Mouse (Mus musculus) right cerebral cortex, adult 2 months (tissue): ENCODE results near the gene Cnot6.
A peak's percentile ranks its signal among the peaks of the same experiment; 100 is the strongest.

Experiments
- DNase-seq, 2 experiments: peaks; one replicate each; pipeline ENCODE4 v3.0.0; 2021 to 2022; ENCODE audit warnings: low spot score in 2 of 2

The Cnot6 gene

DNA sequence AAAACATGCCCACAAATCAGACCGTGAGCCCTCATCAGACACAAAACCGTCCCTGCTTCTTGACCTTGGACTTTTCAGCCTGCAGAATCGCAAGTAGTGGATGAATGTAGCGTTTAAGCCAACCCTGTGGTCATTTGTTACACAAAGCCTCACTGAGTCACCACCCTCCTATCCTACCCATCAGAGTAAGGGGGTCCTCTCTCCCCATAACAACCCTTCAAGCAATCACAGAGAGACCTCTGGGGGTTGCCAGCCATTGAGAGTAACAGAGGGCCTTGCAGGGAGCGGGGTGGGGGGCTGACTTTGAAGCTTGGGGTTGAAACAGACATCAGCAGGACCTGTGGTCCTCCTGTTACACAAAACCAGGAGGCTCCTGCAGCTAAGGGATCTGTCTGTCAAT is 57.9 kb downstream of the Cnot6 start:
- no peak for DNase-seq

DNA sequence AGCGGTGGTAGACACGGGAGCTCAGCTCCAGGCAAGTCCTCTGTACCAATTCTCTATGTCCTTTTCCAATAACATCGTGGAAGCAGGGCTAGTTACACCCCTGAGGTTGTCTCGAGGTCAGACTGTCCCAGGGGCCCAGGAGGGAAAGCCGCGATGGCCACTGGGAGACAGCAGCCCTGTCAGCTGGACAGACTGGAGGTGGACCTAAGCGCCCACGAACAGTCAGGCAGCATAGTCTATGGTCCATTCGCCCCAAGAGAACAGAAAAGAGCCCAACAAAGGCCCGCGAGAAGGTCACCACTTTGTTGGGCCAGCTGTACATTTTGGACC is 59.5 kb downstream of the Cnot6 start:
- no peak for DNase-seq

DNA sequence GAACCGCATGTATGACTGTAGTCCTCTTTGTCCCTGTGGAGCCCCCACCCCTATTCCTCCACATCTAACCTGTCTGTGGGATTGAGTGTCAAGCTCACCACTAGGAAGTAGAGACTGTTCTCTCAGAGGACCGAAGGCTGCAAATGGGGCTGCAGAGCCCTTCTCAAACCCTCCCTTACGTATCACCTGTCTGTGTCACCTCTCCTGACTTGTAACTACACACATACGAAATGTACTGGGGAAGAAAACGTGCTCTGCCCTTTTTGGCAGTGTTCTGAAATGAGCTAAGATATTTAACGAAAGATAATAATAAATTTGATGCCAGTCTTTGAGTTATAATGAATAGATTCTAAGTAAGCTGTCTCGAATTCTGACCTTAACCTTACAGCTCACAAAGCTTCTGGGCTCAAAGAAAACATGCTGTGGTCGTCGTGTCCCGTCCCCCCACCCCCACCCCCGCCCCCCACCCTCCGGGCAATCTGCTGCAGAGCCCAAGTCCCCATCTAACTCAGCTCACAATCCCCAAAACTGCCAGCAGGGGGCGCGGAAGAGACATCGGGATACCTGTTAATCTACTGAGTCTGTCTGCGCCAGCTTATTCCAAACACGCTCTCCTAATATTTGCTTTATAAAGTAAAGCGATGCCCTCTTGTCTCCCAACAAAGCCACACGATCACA is 60.0 kb downstream of the Cnot6 start:
- DNase-seq = peak; percentile 91 to 95

DNA sequence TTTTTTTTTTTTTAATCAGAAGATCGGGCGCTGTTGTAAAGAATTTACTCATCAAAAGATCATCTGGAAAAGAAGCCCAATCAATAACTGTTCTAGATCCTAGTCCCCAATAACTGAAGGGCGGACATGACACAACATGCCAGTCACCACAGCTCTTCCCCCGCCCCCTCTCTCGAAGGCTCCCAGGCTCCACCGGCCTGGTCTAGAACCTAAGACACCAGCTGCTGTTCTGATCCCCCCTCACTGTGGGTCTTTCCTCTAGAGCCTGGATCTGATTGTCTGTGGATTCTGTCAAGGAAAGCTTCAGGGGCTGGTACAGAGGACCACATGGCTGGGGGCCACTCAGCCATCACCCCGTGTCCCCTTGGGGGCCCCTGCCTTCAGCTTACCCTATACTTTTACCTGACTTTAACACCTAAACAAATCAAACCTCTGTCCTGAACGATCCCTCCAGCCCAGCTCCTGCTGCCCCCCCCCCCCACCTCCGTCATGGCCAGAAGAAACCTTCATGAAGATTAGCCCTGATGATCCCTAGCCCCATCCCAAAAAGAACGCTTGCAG is 60.7 kb downstream of the Cnot6 start:
- no peak for DNase-seq

DNA sequence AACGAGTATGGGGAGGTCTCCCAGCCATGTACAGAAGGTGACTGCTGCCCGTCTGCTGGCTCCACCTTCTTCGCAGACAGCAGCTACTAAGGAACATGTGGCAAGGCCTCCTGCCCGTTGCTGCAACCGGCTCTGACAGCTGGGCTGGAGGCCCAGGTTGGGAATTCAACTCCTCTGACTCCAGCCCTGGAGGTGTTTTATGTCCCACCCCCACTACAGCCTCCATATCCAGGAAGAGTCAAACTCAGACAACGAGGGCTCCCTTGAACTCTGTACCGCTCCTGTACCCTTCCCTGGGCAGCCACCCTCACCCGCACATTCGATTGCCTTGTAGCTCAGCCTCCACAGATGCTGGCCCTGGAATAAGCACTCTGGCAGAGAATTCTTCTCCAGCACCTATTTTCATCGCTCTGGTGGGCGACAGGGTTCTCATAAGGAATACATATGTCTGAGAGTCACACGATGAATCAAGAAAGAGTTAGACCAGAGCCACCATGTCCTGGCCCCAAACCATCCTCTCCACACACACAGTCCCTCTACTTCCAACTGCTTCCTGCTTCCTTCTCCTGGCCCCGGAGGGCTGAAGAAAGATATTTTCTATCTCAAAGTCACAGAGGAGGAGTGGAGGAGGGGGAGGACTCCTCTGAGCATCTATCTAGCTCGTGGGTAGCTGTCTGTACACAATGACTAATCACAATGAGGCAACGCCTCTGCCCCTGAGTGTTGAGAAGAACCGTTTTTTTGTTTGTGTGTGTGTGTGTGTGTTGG is 61.3 kb downstream of the Cnot6 start:
- peak; percentile 62 to 72 for DNase-seq

DNA sequence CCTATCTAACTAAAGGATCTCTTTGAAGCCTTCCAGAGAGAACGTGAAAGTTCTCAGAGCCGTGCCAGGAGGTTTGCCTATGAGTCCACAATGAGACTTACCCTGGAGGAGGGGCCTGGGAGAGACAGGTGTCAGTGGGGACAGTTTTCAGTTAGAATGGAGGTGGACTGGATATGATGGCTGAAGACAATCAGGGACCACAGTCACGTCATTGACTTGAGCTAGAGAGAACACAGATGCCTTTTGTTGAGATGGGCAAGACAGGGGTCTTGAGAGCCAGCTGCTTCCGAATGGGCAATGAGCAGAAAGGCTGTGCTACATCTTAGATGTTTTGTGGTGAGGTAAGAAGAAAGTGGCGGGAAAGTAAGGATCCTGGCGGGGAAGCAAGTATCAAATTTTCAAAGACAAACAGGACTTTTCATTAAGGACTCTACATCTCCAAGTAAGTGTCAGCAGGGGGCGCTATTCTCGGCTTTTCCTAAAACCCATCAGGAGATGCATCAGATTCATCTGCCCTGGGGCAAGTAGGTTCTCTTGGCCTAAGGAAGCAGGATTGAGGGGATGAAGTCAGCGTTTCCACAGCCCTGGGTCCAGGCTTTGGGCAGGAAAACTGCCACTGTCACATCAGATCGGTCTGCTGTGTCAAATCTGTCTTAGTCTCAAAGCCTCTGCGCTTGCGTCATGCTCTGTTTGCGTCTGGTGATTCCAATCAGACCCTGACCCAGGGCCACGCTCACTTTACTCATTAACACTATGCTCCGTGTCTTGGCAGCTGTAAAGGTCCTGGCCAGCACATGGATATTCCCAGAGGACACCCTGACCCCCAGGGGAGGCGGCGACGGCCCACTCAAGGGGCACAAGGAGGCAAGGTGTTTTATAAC is 62.2 kb downstream of the Cnot6 start:
- DNase-seq = no peak

DNA sequence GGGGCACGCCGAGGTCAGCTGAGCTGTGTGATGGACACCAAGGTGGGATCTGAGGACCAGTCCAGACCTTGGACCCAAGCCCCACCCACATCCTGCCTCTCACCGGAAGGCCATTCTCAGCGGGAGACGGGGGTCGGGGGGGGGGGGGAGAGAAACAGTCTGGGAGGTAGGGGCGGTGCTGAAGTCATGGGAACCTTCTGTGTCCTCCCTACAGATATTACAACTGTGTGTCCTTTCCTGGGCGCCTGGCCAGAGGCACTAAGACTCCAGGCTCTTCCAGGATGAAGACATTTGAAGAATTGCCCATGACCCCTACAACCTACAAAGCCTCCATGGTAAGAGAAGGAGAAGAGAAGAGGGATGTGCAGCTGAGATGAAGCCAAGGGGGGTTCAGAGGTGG is 66.8 kb downstream of the Cnot6 start:
- no peak for DNase-seq

DNA sequence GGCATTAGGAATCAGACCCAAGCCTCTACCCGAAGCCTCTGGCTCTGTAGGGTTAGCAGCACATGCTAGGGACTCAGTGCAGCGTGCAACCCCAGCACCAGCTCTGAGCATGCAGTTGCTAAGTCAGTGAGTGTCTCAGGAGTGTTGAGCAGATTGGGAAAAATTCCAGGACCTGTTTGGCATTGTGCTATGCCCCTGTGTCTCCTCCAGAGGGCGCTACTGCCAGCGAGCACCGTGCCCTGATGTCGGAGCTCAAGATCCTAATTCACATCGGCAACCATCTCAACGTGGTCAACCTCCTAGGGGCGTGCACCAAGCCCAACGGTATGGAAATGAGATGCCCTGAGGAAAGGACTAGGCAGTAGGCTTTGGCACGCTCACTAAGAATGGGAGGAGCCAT is 76.1 kb downstream of the Cnot6 start:
- DNase-seq = no peak

DNA sequence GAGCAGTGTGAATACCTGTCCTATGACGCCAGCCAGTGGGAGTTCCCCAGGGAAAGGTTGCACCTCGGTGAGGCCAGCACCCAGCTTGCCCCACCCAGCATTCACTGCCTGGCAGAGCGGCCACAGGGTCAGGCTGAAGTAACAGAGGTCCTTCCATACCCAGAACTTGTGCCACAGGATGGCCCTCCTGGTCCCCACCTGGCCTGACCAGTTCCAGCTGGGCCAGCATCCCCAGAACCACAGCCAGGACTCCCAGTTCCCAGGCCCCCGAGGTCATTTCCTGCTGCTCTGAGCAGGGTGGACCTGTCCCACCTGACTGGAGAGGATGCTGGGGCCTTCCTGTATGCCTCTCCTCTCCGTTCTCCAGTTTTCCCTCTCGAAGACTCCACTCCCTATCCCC is 76.9 kb downstream of the Cnot6 start:
- DNase-seq = no peak

DNA sequence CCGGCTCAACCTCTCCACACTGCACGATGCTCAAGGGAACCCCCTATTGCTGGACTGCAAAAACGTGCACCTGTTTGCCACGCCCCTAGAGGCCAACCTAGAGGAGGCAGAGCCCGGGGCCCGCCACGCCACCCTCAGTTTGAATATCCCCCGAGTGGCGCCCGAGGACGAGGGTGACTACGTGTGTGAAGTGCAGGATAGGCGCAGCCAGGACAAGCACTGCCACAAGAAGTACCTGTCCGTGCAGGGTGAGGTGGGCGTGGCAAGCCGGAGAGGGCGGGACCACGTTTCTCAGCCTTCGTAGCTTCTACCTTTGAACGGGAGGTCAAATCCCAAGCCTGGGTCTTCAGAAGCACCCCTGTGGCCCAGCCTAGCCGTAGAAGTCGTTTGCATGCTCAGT is 78.4 kb downstream of the Cnot6 start:
- no peak for DNase-seq

DNA sequence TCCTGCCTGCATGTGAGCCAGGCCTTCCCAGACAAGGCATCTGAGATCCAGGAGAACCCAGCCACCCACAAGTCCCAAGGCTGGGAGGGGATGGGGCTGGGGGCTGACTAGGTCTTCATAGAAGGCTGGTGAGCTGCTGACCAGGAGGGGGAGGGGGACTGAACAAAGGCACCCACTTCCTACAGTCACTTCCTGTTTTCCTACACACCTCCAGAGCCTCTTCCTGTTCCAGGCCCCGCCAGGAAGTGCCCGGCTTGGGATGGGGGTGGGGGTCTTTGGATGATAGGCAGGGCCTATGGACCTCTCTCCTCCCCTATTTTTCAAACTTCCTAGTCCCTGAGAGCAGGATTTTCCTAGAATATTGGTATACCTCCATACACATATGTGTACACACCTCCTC is 80.3 kb downstream of the Cnot6 start:
- DNase-seq = no peak

DNA sequence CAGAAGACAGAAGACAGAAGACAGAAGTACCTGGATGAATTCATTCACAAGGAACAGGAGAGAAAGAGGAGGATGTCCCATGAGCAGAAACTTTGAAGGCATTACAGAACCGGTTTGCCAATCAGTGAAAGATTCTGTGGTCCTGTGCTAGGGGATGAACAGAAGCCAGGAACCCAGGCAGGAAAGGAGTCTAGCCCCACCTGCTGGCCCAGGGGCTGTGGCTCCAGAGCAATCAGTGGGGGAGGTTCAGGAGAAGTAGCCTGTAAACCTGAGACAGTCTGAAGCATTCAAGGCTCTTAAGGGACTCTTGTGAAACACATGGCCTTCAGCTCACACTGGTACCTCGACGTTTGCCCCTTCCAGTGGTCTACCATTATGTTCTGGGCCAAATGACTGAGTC is 81.4 kb downstream of the Cnot6 start:
- no peak for DNase-seq

DNA sequence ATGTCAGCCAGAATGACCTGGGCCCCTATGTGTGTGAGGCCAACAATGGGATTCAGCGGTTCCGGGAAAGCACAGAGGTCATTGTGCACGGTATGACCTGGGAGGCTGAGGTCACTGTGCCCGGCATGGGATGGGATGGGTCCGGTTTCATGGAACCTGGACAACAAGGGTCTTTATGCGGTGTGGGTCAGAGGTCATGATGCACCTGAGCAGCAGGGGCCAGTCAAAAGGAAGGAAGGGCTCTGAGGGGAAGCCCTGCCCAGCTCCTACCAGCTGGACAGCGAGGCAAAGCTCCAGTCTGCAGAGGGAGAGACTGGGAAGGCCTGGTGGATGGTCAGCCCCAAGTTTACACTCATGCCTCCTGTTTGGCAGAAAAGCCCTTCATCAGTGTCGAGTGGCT is 85.8 kb downstream of the Cnot6 start:
- no peak for DNase-seq

DNA sequence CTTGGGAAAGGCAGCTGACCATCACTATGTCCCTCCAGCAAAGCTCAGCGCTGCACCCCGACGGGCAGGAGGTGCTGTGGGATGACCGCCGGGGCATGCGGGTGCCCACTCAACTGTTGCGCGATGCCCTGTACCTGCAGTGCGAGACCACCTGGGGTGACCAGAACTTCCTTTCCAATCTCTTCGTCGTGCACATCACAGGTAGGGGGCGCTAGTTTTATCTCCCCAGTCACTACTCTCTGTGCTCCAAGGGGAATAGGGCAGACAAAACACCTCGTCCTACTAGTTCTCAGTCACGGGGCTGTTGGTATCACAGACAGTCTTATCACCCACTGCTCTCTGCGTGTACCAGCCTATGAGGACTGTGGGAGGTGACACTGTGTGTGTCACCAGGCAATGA is 86.7 kb downstream of the Cnot6 start:
- DNase-seq = no peak

DNA sequence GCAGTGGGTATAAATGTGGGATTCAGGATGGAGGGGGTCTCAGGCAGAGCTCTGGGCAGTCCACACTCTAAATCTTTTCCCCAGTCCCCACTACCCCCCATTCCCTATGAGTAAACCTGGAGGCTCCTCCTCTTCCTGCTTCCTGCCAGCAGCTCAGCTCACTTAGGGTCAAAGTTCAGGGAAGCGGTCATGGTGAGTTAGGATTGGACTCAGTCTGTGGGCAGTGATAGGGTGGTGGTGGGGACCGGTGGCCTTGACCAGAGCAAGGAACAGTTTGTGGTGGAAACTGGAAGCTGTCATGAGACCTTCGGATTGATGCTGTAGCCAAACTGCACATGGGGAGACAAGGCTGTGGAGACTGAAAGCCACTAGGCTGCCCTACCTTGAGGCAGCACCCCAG is 88.4 kb downstream of the Cnot6 start:
- DNase-seq = no peak

DNA sequence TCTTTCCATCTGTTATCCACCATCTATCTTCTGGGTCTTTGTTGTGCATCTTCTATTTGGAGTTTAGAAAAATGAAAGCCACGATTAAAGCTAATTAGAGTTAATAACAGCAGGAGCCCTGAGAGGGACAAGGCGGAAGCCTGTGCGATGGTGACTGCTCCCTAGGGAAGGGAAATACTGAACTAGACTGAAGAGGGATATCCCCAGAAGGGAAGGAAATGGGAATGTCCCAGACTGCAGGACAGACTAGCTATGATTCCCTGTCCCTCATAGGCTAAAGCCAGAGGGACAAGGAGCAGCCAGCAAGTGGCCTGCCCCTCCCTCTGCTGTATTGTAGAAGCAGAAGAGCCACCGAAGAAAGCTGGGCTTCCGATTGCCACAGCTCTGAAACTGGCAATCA is 90.6 kb downstream of the Cnot6 start:
- no peak for DNase-seq
